Mouse (Mus musculus) intestine, embryonic 15.5 days (tissue): ENCODE results near the gene Tcf7l1. TPM values are rescaled to one million over a fixed set of nuclear protein-coding genes. Genes with fewer than 3 reads are reported as not detected.

Source experiments
- ATAC-seq: fragments of 200-750 bp; cut with Nextera tagmentation; 2 replicates; pipeline ENCODE4 v1.8.0; 2017; ENCODE audit warnings: moderate TSS enrichment, moderate library complexity
- H3K27ac ChIP-seq: fragments of 300-500 bp; sonication (generic); 2 replicates; pipeline ENCODE4 v1.5.1; 2015; ENCODE audit warnings: mild to moderate bottlenecking, inconsistent platforms
- H3K27me3 ChIP-seq: fragments of 300-500 bp; sonication (generic); replicated peaks from 2 replicates; pipeline ENCODE4 v1.6.1; 2015; ENCODE audit warnings: inconsistent platforms
- H3K36me3 ChIP-seq: fragments of 300-500 bp; sonication (generic); 2 replicates; pipeline ENCODE4 v1.6.1; 2015; ENCODE audit warnings: inconsistent platforms
- H3K4me1 ChIP-seq: fragments of 300-500 bp; sonication (generic); replicated peaks from 2 replicates; pipeline ENCODE4 v1.6.1; 2015; ENCODE audit warnings: inconsistent platforms
- H3K4me2 ChIP-seq: fragments of 300-500 bp; sonication (generic); replicated peaks from 2 replicates; pipeline ENCODE4 v1.6.1; 2015; ENCODE audit warnings: mild to moderate bottlenecking, inconsistent platforms
- H3K4me3 ChIP-seq: fragments of 300-500 bp; sonication (generic); replicated peaks from 2 replicates; pipeline ENCODE4 v1.5.1; 2015; ENCODE audit warnings: inconsistent platforms
- H3K9ac ChIP-seq: fragments of 300-500 bp; sonication (generic); 2 replicates; pipeline ENCODE4 v1.6.1; 2015; ENCODE audit warnings: inconsistent platforms
- H3K9me3 ChIP-seq: fragments of 300-500 bp; sonication (generic); 2 replicates; pipeline ENCODE4 v1.6.1; 2016; ENCODE audit warnings: inconsistent platforms
- WGBS: fragments of 180-500 bp; shearing (Covaris S2); methylation state at CpG from one replicate; pipeline ENCODE4 v1.1.7; 2015; 5-methylcytosine and 5-hydroxymethylcytosine counted together
- polyA plus RNA-seq: library from polyadenylated mRNA; unstranded; fragments of >200 nt; fragmentation: Nextera tagmentation; extraction: Ambion mirVana; gene quantifications from 2 replicates; pipeline ENCODE4 v1.2.1, GENCODE M21; 2015

The Tcf7l1 gene
- polyA plus RNA-seq, 1 experiment from 2014 or later: 15.0 TPM

GRCm38 (mm10) chr6:72778779-72779776, 10.0 kb downstream of the Tcf7l1 start:
- Histone ChIP-seq H3K4me3 (no peak overlapping the region), H3K36me3 (peaks cover 10% of the 10 kb centered on the region; the same call in 1 of the 2 replicates), H3K9ac (no peak overlapping the region), H3K4me1 (no peaks in the 10 kb centered on the region; the same call in none of the 2 replicates), H3K4me2 (no peak overlapping the region), H3K27me3 (no peaks in the 10 kb centered on the region), H3K27ac (no peak overlapping the region), H3K9me3 (no peaks in the 10 kb centered on the region; the same call in 1 of the 2 replicates)
- WGBS: 75% methylated on average over 15 of the region's 15 CpGs
- peak; percentile 39; the same call in 1 of the 2 replicates for ATAC-seq

DNA sequence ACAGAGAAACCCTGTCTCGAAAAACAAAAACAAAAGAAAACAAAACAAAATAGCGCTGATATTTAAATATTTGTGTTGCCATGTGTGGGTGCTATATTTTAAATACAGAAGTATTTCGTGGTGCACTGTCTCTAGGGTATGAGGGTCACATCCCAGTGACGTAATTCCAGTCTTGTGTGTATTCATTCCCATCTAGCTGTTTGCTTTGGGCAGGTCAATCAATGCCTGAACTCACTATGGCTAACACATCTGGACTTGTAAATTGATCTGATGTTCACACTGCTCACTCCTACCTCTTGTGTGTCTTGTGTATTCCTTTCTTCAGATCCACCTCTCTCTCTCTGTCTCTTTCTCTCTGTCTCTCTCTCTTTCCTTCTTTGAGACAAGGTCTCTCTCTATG, 11.8 kb downstream of the Tcf7l1 start:
- Histone ChIP-seq H3K36me3 (peaks cover 10% of the 10 kb centered on the region; the same call in 1 of the 2 replicates), H3K27ac (no peak overlapping the region), H3K9ac (no peak overlapping the region), H3K4me2 (no peak overlapping the region), H3K9me3 (no peaks in the 10 kb centered on the region; the same call in 1 of the 2 replicates), H3K4me1 (no peaks in the 10 kb centered on the region; the same call in none of the 2 replicates), H3K4me3 (no peak overlapping the region), H3K27me3 (no peaks in the 10 kb centered on the region)
- 81% methylated on average over 4 of the region's 4 CpGs for WGBS
- ATAC-seq: no peak

DNA sequence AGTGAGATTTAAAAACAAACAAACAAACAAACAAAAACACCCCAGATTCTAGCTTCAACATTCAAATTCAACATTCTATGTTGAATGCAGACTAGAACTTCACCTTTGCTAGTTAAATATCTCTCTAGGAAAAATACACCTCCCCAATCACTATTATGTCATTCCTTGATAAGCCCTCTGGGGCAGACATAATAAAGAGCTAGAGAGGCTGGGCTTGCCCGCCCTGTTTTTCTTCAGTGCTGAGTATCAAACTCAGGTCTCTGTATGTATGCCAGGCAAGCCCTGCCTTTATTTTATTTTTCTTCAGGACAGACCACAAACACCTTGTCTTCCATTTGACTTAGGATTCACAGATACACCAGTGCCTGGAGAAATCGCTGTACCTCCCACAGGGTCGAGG, 14.8 kb downstream of the Tcf7l1 start:
- H3K4me3 ChIP-seq: no peak overlapping the region
- H3K4me2 ChIP-seq: no peak overlapping the region
- H3K4me1 ChIP-seq: peaks cover 6% of the 10 kb centered on the region
- no peaks in the 10 kb centered on the region for H3K27me3 ChIP-seq
- no peaks in the 10 kb centered on the region; the same call in 1 of the 2 replicates for H3K9me3 ChIP-seq
- peaks cover 1% of the 10 kb centered on the region; the same call in 1 of the 2 replicates for H3K36me3 ChIP-seq
- H3K27ac ChIP-seq: no peak overlapping the region
- no peak for ATAC-seq
- H3K9ac ChIP-seq: no peak overlapping the region
- WGBS: 47% methylated on average over 3 of the region's 3 CpGs

DNA sequence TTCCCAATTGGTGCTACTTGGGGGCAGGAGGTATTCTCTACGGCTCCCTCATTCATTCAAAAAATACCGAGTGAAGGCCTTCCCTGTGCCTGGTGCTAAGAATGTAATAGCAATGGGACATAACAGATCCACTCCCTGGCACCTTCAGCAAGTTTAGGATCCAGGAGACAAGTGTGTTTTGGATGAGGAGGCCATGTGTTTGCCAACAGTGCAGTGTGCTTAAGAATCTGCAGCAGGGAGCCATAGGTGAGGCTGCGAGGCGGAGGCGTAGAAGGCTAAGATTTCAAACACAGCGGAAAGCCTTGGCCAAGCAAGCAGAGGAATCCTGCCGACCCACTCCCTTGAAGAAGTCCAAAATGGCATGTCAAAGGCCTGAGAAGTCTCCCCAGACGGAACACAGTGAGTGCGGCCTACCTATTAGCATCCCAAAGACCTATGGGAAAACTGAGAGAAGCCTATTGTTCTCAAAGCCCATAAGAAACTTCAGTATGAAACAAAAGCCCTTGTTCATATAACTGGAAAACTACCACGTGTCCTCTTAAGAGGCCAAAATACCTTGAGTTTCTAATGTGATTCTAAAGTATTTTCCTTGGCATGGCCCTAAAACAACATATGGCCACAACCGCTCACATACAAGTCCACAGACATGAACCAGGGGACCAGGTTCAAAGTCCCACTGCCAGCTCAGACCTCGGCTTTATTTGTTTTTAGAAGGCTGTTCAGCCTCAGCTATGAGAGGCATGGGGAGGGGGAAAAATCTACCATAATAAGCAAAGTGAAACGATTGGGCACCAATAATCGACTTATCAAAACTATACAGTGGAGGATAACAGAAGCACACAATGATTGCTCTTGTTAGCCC, 18.9 kb downstream of the Tcf7l1 start:
- Histone ChIP-seq H3K27me3 (no peaks in the 10 kb centered on the region), H3K9ac (no peak overlapping the region), H3K4me3 (no peak overlapping the region), H3K4me1 (peaks cover 14% of the 10 kb centered on the region), H3K4me2 (no peak overlapping the region), H3K36me3 (no peaks in the 10 kb centered on the region), H3K9me3 (no peaks in the 10 kb centered on the region), H3K27ac (no peak overlapping the region)
- ATAC-seq: no peak
- whole genome bisulfite sequencing: 76% methylated on average over 14 of the region's 14 CpGs

- whole genome bisulfite sequencing: 77% methylated on average over 13 of the region's 13 CpGs
- no peak overlapping the region for H3K27ac ChIP-seq
- ATAC-seq: no peak
Observed at GRCm38 (mm10) chr6:72769343-72769742, 19.7 kb downstream of the Tcf7l1 start.

DNA sequence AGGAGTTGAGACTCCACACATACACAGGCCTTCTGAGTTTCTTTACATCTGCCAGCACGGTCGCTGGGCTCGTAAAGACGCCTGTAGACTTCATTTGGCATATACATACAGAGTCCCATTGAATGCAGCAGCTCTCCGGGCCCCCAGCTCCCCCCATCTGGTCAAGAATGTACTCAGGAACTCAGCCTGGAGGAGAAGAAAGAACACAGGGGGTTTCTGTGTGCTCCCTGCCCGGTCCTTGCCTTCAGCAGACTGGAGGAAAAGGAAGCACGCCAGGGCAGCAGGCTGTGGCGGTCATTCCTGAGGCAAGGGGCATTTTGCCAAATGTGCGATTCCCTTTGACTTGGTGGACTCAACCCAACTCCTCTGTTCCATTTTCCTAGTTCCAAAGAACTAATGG, 20.2 kb downstream of the Tcf7l1 start:
- no peaks in the 10 kb centered on the region for H3K9me3 ChIP-seq
- no peaks in the 10 kb centered on the region for H3K27me3 ChIP-seq
- H3K27ac ChIP-seq: no peak overlapping the region
- 74% methylated on average over 9 of the region's 9 CpGs for WGBS
- no peak overlapping the region for H3K9ac ChIP-seq
- H3K4me1 ChIP-seq: peaks cover 14% of the 10 kb centered on the region
- H3K4me3 ChIP-seq: no peak overlapping the region
- no peak overlapping the region for H3K4me2 ChIP-seq
- H3K36me3 ChIP-seq: no peaks in the 10 kb centered on the region
- no peak for ATAC-seq

More at GRCm38 (mm10) chr6:72769343-72769742, 19.7 kb downstream of the Tcf7l1 start:
- H3K4me1 ChIP-seq: peaks cover 14% of the 10 kb centered on the region
- H3K36me3 ChIP-seq: no peaks in the 10 kb centered on the region
- no peak overlapping the region for H3K4me2 ChIP-seq
- no peaks in the 10 kb centered on the region for H3K9me3 ChIP-seq
- no peaks in the 10 kb centered on the region for H3K27me3 ChIP-seq
- H3K9ac ChIP-seq: no peak overlapping the region
- no peak overlapping the region for H3K4me3 ChIP-seq

DNA sequence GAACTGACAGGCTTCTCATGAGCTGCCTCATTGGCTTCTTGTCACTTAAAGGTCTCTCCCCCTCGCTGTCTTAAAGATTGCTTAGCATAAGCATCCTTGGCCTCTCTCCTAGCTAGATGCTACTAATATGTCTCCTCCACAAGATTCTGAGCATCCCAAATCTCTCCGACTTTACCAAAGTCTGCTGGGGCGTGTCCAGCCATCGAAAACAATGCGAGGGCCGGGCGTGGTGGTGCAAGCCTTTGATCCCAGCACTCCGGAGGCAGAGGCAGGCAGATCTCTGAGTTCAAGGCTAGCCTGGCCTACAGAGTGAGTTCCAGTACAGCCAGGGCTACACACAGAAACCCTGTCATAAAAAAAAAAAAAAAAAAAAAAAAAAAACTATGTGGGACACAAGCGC, 21.0 kb downstream of the Tcf7l1 start:
- WGBS: 96% methylated on average over 9 of the region's 9 CpGs
- H3K4me2 ChIP-seq: no peak overlapping the region
- H3K4me3 ChIP-seq: no peak overlapping the region
- H3K36me3 ChIP-seq: no peaks in the 10 kb centered on the region
- ATAC-seq: no peak
- H3K9ac ChIP-seq: no peak overlapping the region
- H3K9me3 ChIP-seq: no peaks in the 10 kb centered on the region
- peaks cover 17% of the 10 kb centered on the region for H3K4me1 ChIP-seq
- no peaks in the 10 kb centered on the region for H3K27me3 ChIP-seq
- H3K27ac ChIP-seq: no peak overlapping the region

DNA sequence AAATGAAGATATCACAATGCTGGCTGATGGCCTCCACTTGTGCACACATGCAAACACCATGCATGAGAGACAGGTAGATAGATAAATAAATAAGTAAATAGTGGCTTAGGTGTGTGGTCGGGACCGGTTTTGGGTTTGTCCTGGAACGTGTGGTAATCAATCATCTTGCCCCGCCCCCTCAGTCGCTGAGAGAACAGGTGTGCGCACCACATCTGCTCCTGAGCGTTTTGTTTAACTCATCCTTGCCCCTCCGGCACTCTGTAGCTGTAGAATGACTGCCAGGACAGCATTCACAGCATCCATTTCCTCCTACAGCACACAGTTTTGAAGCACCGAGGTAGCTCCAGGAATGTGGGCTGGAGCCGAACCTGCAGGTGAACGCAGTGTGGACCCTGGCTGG, 25.4 kb downstream of the Tcf7l1 start:
- H3K4me1 ChIP-seq: peaks cover 22% of the 10 kb centered on the region
- 30% methylated on average over 11 of the region's 11 CpGs for WGBS

DNA sequence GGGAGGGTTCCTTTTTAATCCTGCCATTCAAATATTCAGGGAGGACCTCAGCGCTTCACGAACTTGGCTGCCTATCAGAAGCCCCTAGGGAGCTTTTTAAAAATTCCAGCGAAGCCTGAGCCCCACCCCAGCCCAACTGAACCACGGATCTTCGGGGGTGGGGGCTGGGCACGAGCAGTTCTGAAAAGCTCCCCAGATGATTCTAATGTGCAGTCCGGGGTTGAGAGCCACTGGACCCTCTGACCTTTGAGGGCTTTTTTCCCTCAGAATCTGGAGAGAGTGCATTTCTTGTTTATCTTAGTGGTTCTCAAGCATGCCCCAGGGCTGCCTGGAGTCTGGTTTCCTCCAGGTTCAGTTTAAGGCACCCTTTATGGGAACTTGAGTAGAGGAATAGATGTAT, 27.4 kb downstream of the Tcf7l1 start:
- H3K4me3 ChIP-seq: no peak overlapping the region
- no peaks in the 10 kb centered on the region for H3K27me3 ChIP-seq
- no peak overlapping the region for H3K4me2 ChIP-seq
- H3K27ac ChIP-seq: no peak overlapping the region
- peaks cover 24% of the 10 kb centered on the region for H3K4me1 ChIP-seq
- no peaks in the 10 kb centered on the region for H3K9me3 ChIP-seq
- WGBS: 25% methylated on average over 7 of the region's 7 CpGs
- no peak overlapping the region for H3K9ac ChIP-seq
- H3K36me3 ChIP-seq: no peaks in the 10 kb centered on the region
- no peak for ATAC-seq

More for the DNA sequence above, 25.4 kb downstream of the Tcf7l1 start:
- Histone ChIP-seq H3K27ac (no peak overlapping the region), H3K9ac (no peak overlapping the region), H3K9me3 (no peaks in the 10 kb centered on the region), H3K36me3 (no peaks in the 10 kb centered on the region), H3K27me3 (no peaks in the 10 kb centered on the region), H3K4me2 (no peak overlapping the region), H3K4me3 (no peak overlapping the region)
- ATAC-seq: peak; percentile 65

DNA sequence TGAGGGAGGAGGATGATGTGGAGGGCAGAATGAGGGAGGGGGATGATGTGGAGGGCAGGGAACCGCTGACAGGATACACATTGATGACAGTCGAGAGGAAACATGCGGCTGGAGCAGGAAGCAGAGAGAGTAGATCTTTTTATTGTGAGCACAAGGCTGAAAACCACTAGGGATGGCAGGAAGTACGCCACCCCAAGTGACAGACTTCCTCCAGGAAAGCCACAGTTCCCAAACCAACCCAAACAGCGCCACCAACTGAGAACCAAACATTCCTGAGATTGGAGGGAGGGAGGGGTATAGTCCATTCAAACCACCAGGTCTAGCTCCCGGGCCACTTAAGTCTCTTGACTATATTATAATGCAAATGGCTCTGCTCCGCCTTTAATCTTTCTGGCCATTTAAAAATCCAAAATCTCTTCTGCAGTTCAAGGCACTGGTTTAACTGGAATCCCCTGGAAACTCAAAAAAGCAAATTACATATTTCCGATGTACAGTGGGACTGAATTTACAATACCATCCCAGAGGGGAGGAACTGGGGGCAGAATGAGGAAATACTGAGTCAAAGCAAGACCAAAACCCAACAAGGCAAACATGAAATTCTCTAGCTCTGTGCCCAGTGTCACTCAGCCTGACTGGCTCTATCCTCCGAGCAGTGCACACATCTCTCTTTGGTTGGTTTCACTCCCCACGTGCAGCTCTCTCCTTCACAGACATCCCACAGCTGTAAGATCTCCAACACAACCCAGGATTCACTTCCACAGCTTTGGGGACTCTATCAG, 30.6 kb downstream of the Tcf7l1 start:
- H3K9ac ChIP-seq: no peak overlapping the region
- H3K27me3 ChIP-seq: no peaks in the 10 kb centered on the region
- no peak overlapping the region for H3K4me3 ChIP-seq
- H3K9me3 ChIP-seq: no peaks in the 10 kb centered on the region
- WGBS: 64% methylated on average over 10 of the region's 10 CpGs
- no peak overlapping the region for H3K4me2 ChIP-seq
- no peak for ATAC-seq
- peaks cover 24% of the 10 kb centered on the region for H3K4me1 ChIP-seq
- no peaks in the 10 kb centered on the region for H3K36me3 ChIP-seq
- no peak overlapping the region for H3K27ac ChIP-seq

DNA sequence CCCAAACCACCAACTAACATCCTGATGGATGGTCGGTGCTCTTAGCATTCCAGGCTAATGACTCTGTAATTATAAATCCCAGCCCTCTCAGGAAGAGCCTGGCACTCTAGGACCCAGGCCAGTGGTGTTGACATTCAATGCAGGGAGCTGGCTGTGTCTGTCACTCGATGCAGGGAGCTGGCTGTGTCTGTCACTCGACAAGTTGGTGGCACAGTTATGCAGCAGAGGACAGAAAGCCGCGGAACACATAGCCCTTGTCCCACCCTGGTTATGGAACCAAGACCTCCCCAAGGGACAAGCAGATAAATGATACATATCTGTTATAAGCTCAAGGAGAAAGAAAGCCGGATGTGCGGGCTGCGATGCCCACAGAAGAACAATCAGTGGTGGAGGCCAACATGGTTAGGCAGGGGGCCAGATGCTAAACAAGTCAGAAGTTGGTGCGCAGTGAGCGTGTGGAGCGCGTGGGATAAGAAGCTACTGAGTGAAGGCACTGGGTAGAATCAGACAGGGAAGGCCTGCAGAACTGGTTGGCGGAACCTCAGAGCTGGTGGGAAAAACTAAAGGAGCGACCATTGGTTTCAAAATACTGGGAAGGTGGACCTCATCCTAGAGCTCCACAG, 33.7 kb downstream of the Tcf7l1 start:
- Histone ChIP-seq H3K9me3 (no peaks in the 10 kb centered on the region), H3K36me3 (no peaks in the 10 kb centered on the region), H3K4me3 (no peak overlapping the region), H3K4me1 (peaks cover 23% of the 10 kb centered on the region; the same call in 1 of the 2 replicates), H3K9ac (no peak overlapping the region), H3K27ac (no peak overlapping the region), H3K27me3 (no peaks in the 10 kb centered on the region), H3K4me2 (no peak overlapping the region)
- WGBS: 65% methylated on average over 14 of the region's 14 CpGs
- ATAC-seq: no peak
